1 mouse cellular context compared by ENCODE assay signal in the genomic region with DNA sequence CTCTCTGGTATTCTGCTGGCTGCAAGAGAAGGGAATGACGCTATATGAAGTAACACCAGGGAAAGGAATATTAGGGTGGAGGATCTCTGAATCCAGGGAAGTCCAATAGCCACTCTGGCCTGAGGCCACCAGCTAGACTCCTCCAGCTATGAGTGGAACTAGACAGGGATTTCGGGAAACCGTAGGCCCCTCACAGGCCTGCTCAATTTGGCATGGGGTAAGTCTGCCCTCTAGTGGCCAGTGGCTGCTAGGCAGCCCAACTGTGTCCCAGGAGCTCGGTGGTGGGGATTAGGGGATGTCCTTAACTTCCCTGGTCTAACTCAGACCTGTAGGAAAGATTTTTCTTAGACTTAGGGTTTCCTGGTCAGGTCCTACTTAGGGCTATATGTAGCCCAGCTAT.
TF ChIP-seq lines count a peak whose summit lies in the region.

No protein-coding gene starts in this region.

TF ChIP-seq in C2C12, 6 proteins besides CTCF, POLR2A, EP300 and RAD21:
- no peak for TF ChIP-seq FOSL1 (IDR thresholded peaks at IDR 0.05; ENCODE audit: insufficient read depth, low read length, poor library complexity, severe bottlenecking)
- no peak for TF ChIP-seq CEBPB (IDR thresholded peaks at IDR 0.05; ENCODE audit: low read depth)
- no peak for TF ChIP-seq MYOG (IDR thresholded peaks at IDR 0.05; ENCODE audit: control insufficient read depth, extremely low read depth, insufficient read length)
- TF ChIP-seq USF1 (IDR thresholded peaks at IDR 0.05; ENCODE audit: low read depth): no peak
- no peak for TF ChIP-seq MYOD1 (IDR thresholded peaks at IDR 0.05; ENCODE audit: control insufficient read depth, insufficient read length, low read depth)
- no peak for TF ChIP-seq MAX (IDR thresholded peaks at IDR 0.05)
TF ChIP-seq in C2C12: peak in this region for 0.
